ENCODE assay signal across 12 mouse cellular contexts in the genomic region with DNA sequence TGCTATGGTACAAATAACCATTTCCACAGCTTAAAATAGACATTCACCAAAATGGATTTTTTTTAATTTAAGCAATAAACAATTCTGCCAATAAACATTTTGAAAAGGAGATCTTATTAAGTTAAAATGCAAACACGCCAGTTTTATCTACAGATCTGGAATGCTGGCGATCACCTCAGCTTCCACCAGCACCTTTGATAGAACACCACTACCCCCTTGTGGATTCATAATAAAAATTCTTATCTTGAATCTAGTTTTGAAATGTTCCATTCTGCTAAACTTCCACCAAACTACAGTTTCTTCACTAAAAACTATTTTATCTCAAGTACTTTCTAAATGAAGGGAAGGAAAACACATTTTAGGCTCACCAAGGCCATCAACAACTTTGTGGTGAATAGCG. TPM values are rescaled to one million over a fixed set of nuclear protein-coding genes. Genes with fewer than 3 reads are reported as not detected.
DNase-seq lines count a peak whose midpoint lies in the region; ATAC-seq and TF ChIP-seq lines count a peak whose summit lies in the region.
"Had no signal": no experiment of that assay in that cellular context is flagged by ENCODE, and none has a peak within 500 bp of the region (broad histone marks: within the 10 kb centered on the region; RNA-seq: fewer than 3 reads in every experiment).

No protein-coding gene starts in this region.

- H3K27ac ChIP-seq in kidney, adult 2 months (ENCODE audit: insufficient read depth, low read depth, low read length), result no peak overlapping the region
- H3K27ac ChIP-seq in kidney, embryonic 14.5 days (ENCODE audit: low read depth, low read length), result no peak overlapping the region
- H3K27ac ChIP-seq in midbrain, embryonic 10.5 days (replicated peaks), result no peak overlapping the region
- H3K27ac ChIP-seq: hindbrain, embryonic 13.5 days; liver, embryonic 15.5 days had no signal

- peak; percentile 52 for DNase-seq in cerebellum, adult 9-10 months
- no peak for DNase-seq in cerebellum, adult 11-12 months
- peak; percentile 49 for DNase-seq in kidney, adult 2 months
- peak; percentile 63 for DNase-seq in 3T3-L1 (ENCODE audit: low read depth, low spot score)
- DNase-seq in c-Kit-positive CD71-positive TER-119-negative erythroid progenitor cells, embryonic 14.5 days (ENCODE audit: low read depth), result peak; percentile 39
- DNase-seq in midbrain, embryonic 10.5 days (ENCODE audit: low spot score), result no peak
- DNase-seq: B cell, adult 2 months had no signal

- peak; percentile 30; the same call in 1 of the 2 replicates for TF ChIP-seq CTCF in kidney, adult 2 months (conservative IDR thresholded peaks at IDR 0.05; ENCODE audit: insufficient read depth, insufficient read length, low read depth, low read length)

- H3K9ac ChIP-seq in kidney, embryonic 14.5 days (ENCODE audit: low read depth, low read length), result no peak overlapping the region
- H3K9ac ChIP-seq: hindbrain, embryonic 13.5 days; liver, embryonic 15.5 days had no signal

- no peaks in the 10 kb centered on the region for H3K27me3 ChIP-seq in kidney, adult 2 months (replicated peaks; ENCODE audit: control insufficient read depth, insufficient read depth, low read length)
- no peaks in the 10 kb centered on the region for H3K27me3 ChIP-seq in kidney, embryonic 14.5 days (ENCODE audit: control insufficient read depth, insufficient read depth, low read length)
- H3K27me3 ChIP-seq in midbrain, embryonic 10.5 days (ENCODE audit: low read depth, poor library complexity, severe bottlenecking), result no peaks in the 10 kb centered on the region
- H3K27me3 ChIP-seq: hindbrain, embryonic 13.5 days; liver, embryonic 15.5 days had no signal

- H3K36me3 ChIP-seq in kidney, adult 2 months (ENCODE audit: control insufficient read depth, insufficient read depth, low read length), result no peaks in the 10 kb centered on the region
- H3K36me3 ChIP-seq in kidney, embryonic 14.5 days (ENCODE audit: control insufficient read depth, insufficient read depth, low read length), result no peaks in the 10 kb centered on the region; the same call in 1 of the 2 replicates
- peaks cover 22% of the 10 kb centered on the region for H3K36me3 ChIP-seq in midbrain, embryonic 10.5 days

- H3K9me3 ChIP-seq in kidney, embryonic 14.5 days (ENCODE audit: control insufficient read depth, low read length), result no peaks in the 10 kb centered on the region
- no peaks in the 10 kb centered on the region for H3K9me3 ChIP-seq in midbrain, embryonic 10.5 days (replicated peaks)
- H3K9me3 ChIP-seq: hindbrain, embryonic 13.5 days; liver, embryonic 15.5 days had no signal

- 38% methylated on average over 3 of the region's 3 CpGs for WGBS in kidney, adult 2 months
- 69% methylated on average over 3 of the region's 3 CpGs for WGBS in kidney, embryonic 14.5 days
- WGBS in midbrain, embryonic 10.5 days, result 91% methylated on average over 3 of the region's 3 CpGs

- TF ChIP-seq POLR2A in kidney, adult 2 months (IDR thresholded peaks at IDR 0.05; ENCODE audit: low read depth, low read length), result no peak

- no peak for ATAC-seq in kidney, embryonic 14.5 days (ENCODE audit: low FRiP score, low TSS enrichment)
- ATAC-seq in frontal cortex, adult (ENCODE audit: low TSS enrichment), result no peak

- H3K4me2 ChIP-seq in kidney, embryonic 14.5 days (replicated peaks; ENCODE audit: low read depth, low read length), result no peak overlapping the region
- H3K4me2 ChIP-seq: hindbrain, embryonic 13.5 days; liver, embryonic 15.5 days had no signal

- no peaks in the 10 kb centered on the region for H3K4me1 ChIP-seq in kidney, adult 2 months (ENCODE audit: control insufficient read depth, insufficient read depth, low read length)
- no peaks in the 10 kb centered on the region for H3K4me1 ChIP-seq in kidney, embryonic 14.5 days (ENCODE audit: control insufficient read depth, insufficient read depth, low read length)
- no peaks in the 10 kb centered on the region for H3K4me1 ChIP-seq in midbrain, embryonic 10.5 days

- H3K4me3 ChIP-seq in kidney, adult 2 months (ENCODE audit: insufficient read depth, low read depth, low read length), result no peak overlapping the region
- H3K4me3 ChIP-seq in kidney, embryonic 14.5 days (ENCODE audit: low read length), result no peak overlapping the region
- no peak overlapping the region for H3K4me3 ChIP-seq in midbrain, embryonic 10.5 days
- H3K4me3 ChIP-seq: erythroblast, embryonic 14.5 days; hindbrain, embryonic 13.5 days; liver, embryonic 15.5 days had no signal

RNA-seq across cellular contexts. Expression of a gene that starts 7.7 kb away (rescaled TPM):
- polyA plus RNA-seq in kidney, adult 2 months (2012; rRNA removed), result 7.7 and 7.8 TPM in 2 replicates
- 107 and 133 TPM in 2 replicates for polyA plus RNA-seq in kidney, embryonic 14.5 days (2014; fragmentation: Nextera tagmentation; extraction: Ambion mirVana)
- 137 and 141 TPM in 2 replicates for polyA plus RNA-seq in midbrain, embryonic 10.5 days (2016; fragmentation: Nextera tagmentation; extraction: Ambion mirVana)

Comparison
In these comparisons a context has a peak if more than half of its experiments do, and no peak if none do; other contexts are left out.
1. DNase-seq: peak in cerebellum, adult 9-10 months (single experiment), kidney, adult 2 months (single experiment), 3T3-L1 (single experiment) and c-Kit-positive CD71-positive TER-119-negative erythroid progenitor cells, embryonic 14.5 days (single experiment); none in cerebellum, adult 11-12 months (single experiment) and midbrain, embryonic 10.5 days (single experiment).
2. RNA of a gene that starts 7.7 kb away (polyA plus RNA-seq): 137 to 141 TPM in midbrain, embryonic 10.5 days and 107 to 133 TPM in kidney, embryonic 14.5 days; 7.7 to 7.8 TPM in kidney, adult 2 months; every median in the first group is over 10 times any median in the second.